Mouse (Mus musculus): ENCODE data around the gene Olfr944.

The Olfr944 gene

GRCm38 (mm10) chr9:39201620-39202019, at the start of gene Olfr944:
Gene Olfr944 (plus strand): TSS chr9:39201920.
- DNase-seq = no peak

GRCm38 (mm10) chr9:39152401-39152800, 49.3 kb upstream of the Olfr944 start:
- no peak for DNase-seq

GRCm38 (mm10) chr9:39166004-39166403, 35.7 kb upstream of the Olfr944 start, which contains the start of gene Olfr943:
Gene Olfr943 (plus strand): TSS chr9:39166304.
- DNase-seq = no peak

- no peak for DNase-seq
Measured at GRCm38 (mm10) chr9:39249894-39250293, 48.2 kb downstream of the Olfr944 start, which contains the start of gene Olfr1537. Gene Olfr1537 (minus strand): TSS chr9:39249994.

Data from lung, postnatal 4 days (tissue).